Mouse (Mus musculus) C2C12 (cell line): ENCODE results near the gene Stxbp1.

Source experiments
- CEBPB ChIP-seq: IDR thresholded peaks from one replicate; pipeline ENCODE4 v1.6.1; 2011; ENCODE audit warnings: low read depth, mild to moderate bottlenecking, control low read depth, moderate library complexity
- CTCF ChIP-seq: IDR thresholded peaks from one replicate; pipeline ENCODE4 v1.5.1; 2011; ENCODE audit not compliant: control insufficient read depth, insufficient read depth, insufficient read length
- MAX ChIP-seq: IDR thresholded peaks from one replicate; pipeline ENCODE4 v1.6.1; 2011; ENCODE audit warnings: mild to moderate bottlenecking, control low read depth
- MYOD1 ChIP-seq: IDR thresholded peaks from one replicate; pipeline ENCODE4 v1.6.1; 2011; ENCODE audit warnings: low read depth; ENCODE audit not compliant: control insufficient read depth, insufficient read length
- MYOG ChIP-seq: IDR thresholded peaks from one replicate; pipeline ENCODE4 v1.6.1; 2011; ENCODE audit not compliant: control insufficient read depth, insufficient read length; ENCODE audit errors: extremely low read depth

GRCm38 (mm10) chr2:32818208-32818607 lies 28.8 kb downstream of the Stxbp1 start:
- TF ChIP-seq CTCF (no peak), CEBPB (no peak), MYOG (no peak), MYOD1 (no peak), MAX (no peak)
